Mouse (Mus musculus) embryo, embryonic 10 days (tissue): ENCODE data around the gene Fam90a1b.
"Not testable (repeated sequence)": the region's sequence is repeated elsewhere in the genome, so short reads cannot be mapped to it uniquely, and the experiment has no call there.

ENCODE experiments used
- DNase-seq: peaks from one replicate; pipeline ENCODE4 v3.0.0-alpha.2; 2015; ENCODE audit warnings: low spot score

Fam90a1b gene

DNA sequence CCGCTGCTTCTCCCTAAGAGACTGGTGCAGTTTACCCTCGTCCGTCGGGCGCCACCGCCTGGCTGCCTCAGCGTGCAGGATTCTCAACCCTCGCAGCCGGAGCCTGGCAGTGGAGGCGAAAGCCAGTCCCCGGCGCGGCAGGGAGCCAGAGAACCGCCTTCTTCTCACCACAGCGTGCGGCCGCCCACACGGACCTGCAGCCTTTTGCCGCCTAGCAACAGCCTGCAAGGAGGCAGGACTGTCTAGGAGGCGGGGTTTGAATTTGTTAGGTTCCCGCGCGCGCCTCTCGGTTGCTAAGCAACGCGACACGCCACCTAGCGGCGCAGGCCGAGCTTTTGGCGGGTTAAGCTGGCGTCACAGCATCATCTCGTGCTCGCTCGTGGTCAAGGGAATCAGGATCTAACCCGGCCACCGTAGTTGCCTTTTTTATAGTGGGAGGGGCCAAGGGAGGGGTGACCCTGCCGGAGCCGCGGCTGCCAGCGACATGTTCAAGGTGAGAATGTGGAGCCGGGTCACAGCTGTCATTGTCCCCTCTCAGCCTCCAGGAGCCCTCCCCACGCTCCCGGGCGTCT, at the start of gene Fam90a1b, which contains the start of gene Apoo:
TSS of gene Fam90a1b (minus strand) at position 108 of the 572 bp plus-strand sequence.
TSS of gene Apoo (plus strand) at position 448 of the 572 bp plus-strand sequence.
- DNase-seq = peak; percentile 96

DNA sequence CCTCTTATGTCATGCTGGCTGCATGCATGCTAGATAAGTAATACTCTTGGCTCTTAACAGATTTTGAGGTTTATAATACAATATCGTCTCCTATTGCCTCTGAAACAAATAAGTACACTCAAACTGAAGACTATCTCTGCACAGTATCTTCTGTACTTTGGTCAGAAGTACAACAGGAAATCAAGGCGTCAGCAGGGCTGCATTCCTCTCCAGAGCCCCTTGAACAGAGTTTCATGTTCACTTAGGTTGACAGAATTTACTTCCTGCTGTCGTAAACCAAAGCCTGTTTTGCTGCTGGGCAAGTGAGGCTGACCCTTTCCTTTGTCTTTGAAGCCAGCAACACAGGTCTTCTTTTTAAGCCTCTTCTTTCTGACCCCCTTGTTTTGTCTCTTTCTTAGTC, 42.4 kb upstream of the Fam90a1b start:
- DNase-seq = peak; percentile 7

DNA sequence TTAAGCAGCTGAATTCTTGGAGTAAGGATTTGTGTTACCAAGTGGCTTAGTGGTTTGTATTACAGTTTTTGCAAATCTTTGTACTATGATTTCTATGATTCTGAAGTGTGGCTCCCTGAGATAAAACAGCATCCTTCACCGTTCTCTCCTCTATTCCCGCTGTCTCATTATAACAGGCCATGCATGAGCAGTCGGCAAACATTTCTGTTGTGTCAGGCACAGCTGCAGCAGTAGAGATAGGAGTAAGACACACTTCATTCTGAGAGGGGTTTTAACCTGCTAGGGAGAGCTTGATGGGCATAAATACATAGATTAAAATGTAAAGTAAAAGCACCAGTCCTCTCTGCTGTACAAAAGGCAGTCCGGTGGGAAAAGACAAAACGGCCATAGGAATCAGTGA, 12.2 kb upstream of the Fam90a1b start:
- DNase-seq = no peak

DNA sequence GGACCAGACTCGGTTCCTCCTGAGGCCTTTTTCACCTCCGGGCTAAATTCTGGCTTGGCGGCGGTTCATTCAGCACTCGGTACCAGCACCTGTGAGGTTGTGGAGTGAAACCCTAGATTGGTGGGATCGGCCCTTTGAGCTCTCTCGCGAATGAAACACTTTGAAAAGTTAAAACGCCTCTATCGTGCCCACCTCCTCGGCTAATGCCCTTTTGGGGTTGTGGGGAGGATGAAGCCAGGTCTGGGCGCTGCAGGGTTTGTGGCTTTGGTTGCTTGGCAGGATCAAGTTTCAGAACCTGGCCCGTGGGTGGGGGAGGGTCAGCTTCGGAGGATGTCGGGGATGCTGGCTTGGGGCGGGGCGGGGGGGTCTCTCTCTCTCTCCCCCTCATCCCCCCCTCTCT, 671 bp upstream of the Fam90a1b start:
- DNase-seq = no peak

DNA sequence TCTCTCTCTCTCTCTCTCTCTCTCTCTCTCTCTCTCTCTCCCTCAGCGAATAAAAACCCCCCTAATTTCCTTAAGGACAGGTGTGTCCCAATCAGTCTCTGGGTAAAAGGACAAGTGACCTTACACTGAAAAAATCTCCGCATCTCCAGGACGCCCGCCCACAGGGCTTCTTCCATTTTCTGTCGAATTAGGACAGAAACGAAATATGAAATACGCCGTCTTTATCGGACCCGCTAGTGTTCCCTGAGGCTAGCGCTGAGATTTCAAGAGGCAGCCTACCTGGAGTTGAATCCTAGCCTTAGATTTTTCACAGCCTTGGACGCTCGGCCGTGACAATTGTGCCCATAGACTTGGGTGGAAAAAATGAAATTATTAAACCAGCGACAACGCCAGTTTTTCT, 548 bp downstream of the Fam90a1b start:
- peak; percentile 24 for DNase-seq

DNA sequence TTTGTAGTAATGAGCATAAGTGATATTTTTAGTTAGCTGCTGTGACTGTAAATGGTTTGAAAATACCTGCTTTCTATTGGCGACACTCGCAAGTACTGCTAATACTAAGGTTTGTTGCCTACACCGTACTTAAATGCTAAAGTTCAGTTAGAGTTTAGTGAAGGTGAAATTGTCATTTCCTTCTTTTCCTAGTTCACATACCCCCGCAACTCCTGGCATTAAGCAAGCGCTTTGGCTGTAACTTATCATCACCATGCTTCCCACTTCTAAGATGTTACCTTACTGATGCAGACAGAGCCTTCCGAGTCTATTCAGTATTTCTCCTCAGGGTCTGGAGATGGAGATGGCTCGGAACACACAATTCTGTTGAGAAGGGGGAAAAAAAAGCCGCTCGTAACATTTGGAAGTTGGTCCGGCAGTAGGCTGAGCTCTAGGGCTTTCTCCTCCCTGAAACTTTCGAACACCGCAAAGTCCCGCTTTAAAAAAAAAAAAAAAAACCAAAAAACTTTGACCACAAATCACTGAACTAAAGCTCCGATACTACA, 1.1 kb downstream of the Fam90a1b start:
- peak; percentile 5 for DNase-seq

DNA sequence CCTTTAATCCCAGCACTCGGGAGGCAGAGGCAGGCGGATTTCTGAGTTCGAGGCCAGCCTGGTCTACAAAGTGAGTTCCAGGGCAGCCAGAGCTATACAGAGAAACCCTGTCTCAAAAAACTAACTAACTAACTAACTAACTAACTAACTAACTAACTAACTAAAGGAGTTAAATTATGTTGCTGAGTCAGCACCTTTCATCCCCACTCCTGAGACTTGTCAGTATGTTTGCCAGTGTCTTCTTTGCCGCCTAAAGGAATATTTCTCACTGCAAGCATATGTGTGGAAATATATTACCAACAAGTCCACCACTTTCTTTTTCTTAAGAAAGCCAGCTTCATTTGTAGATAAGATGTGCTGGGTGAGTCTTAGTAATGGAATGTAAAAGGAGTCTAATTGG, 22.9 kb downstream of the Fam90a1b start:
- not testable (repeated sequence) for DNase-seq

DNA sequence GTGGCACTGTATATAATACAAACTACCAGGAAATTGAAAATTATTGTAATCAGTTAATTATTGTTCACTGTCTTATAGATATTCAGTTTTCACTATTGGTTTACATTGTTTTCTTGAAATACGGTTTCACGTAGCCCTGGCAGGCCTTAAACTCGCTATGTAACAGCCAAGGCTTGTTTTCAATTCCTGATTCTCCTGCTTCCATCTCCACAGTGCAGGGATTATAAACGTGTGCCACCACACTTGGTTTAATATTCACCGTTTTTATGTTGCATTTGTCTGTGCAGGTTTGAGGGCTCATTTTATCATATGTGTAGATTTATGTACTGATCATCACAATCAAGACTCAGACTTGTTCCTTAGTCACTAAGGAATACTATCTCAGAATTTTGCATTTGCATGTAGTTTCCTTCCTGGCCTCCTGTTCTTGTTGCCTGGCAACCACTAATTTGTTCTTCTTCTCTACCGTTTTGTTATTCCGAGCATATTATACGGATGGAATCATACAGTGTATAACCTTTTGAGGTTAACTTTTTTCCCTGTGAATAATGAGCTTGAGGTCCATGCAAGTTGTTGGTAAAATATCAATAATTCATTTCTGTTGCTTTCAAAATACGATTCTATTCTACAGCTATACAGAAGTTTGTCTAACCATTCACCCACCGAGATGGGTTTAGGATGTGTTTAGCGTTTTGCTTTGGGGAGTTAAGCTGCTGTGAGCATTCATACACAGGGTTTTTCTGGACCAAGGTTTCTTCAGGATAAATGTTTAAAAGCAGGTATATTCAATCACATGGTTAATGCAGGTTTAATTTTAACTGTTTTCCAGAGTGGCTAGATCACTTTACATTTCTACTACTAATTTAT, 45.3 kb downstream of the Fam90a1b start:
- no peak for DNase-seq
